Mouse (Mus musculus): Measurements from ENCODE around the gene Rab39. TPM values are rescaled to one million over a fixed set of nuclear protein-coding genes. Genes with fewer than 3 reads are reported as not detected.

Gene Rab39
- polyA plus RNA-seq (2012; rRNA removed): 0.78 and 0.94 TPM in 2 replicates

DNA sequence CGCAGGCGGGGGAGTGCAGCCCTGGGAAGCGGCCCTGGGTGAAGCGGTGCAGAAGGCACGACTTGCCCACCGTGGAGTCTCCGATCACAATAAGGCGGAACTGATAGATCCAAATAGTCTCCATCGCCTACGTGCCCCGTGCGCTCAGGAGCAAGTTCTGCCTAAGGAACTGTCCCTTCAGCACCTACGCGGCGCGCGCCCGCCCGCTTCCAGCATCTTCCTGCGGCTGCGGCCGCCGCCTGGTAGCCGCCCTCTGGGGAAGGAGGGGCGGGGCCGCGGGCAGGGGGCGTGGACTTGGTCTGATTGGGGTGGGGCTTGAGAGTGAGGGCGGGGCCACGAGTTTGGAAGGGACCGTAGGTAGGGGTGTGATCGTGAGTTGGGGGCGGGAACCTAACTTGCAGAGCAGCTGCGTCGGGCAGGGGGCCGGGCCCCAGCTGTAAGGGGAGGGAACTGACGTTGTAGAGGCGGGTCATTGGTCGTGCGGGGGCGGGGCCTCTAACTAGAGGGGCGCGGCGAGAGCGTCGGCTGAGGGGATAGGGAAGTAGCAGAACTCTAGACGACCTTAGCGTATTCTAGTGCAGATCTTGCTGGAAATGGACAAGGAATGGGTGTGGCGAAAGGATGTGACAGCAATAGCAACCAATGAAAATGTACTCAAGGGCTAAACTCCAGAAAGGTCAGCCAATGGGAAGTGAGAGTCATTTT is at the start of gene Rab39:
Gene Rab39, minus strand, starts transcription at position 241 of the 705 bp plus-strand sequence.
- DNase-seq (ENCODE audit: extremely low spot score in 1 of 2, low spot score in 1 of 2): peak; percentile 67 to 78

DNA sequence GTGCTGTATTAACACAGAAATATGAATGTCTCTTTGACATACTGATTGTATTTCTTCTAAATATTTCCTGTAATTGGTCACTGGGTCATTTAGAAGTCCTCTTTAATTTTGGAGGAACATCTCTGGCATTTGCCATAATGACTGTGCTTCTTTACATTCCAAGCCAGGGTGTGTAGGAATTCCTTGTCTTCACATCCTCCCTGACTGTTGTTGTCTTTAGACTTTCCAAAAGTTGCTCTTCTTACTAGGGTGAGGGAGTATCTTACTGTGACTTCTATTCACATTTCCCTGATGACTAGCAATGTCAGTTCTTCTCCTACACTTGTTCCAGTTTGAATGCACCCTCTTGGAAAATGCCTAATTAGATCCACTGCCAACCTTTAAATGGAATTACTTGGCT is 48.8 kb upstream of the Rab39 start:
- no peak for DNase-seq (ENCODE audit: extremely low spot score in 1 of 2, low spot score in 1 of 2)

DNA sequence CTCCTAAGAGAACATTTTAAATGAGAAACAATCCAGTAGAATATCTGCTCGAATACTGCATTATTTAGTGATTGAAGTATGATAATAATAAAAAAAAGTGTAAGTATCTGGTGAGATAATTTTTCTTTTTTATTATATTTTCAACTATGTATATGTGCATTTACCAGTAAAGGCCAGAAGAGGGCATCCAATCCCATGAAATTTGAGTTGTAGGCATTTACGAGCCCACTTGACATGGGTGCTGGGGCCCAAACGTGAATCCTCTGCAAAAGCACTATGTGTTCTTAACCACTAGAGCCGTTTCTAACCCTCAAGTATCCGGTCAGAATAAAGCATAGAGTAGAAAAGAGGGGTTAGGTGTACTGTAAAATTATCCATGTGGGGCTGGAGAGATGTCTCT is 44.9 kb upstream of the Rab39 start:
- peak in 1 of 2 experiments; percentile 4 for DNase-seq (ENCODE audit: extremely low spot score in 1 of 2, low spot score in 1 of 2)

DNA sequence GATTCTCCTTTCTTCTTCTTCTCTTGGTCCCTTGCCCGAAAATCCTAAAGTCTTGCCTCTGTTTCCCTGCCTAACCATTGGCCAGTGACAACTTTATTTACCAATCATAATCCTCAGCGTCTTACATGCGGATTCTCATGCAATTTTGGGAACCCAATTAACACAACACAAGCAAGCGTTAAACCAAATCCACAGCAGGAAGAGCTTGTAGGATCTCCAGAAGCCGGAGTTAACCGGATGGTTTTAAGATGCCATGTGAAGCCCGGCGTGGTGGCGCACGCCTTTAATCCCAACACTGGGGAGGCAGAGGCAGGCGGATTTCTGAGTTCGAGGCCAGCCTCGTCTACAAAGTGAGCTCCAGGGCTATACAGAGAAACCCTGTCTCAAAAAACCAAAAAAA is 44.4 kb upstream of the Rab39 start:
- DNase-seq (ENCODE audit: extremely low spot score in 1 of 2, low spot score in 1 of 2): no peak

DNA sequence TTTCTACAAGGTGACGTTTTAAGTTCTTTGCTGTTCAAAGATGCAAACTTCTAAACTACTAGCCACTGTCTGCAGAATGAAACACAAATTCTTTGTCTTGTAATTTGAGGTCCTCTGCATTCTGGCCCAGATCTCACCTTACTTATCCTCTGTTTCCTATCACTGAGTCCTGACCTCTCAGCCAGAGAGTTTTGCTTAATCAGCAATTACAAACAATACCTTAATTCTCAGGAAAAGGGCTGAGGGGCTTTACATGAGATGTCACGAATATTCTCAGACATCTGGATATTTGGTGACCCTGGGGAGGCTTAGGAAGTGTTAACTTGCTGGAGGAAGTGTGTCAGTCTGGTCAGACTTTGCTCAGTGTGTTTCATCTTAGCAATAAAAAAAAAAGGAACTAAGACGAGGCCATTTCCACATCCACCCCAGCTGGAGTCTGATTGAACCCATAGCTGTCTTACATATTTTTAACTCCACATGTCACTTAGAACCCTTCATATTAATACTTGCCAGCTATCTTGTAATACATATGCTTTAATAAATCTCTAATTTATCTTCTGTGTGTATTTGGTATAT is 34.9 kb upstream of the Rab39 start:
- DNase-seq (ENCODE audit: extremely low spot score in 1 of 2, low spot score in 1 of 2): no peak

DNA sequence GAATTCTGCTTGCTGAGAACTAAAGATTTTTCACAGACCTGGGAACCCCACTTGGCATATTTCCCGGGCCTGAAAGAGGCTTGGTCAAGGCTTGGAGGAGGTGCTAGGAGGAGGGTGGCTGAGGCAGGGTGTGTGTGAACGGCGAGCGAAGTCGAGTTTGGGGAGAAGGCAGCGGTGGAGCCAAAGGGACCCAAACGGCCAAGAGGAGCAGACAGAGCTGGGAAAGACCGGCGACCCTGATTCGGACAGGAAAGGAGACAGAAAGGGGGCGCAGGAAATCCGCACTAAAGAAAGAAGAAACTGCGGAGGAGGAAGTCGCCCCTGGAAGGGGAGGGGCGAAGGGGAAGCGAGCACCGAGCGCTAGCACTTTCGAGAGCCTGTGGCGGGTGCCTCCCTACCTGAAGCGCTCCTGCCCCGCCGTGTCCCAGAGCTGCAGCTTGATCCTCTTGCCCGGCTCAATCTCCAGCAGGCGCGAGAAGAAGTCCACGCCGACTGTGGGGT is 491 bp downstream of the Rab39 start:
- DNase-seq (ENCODE audit: extremely low spot score in 1 of 2, low spot score in 1 of 2): peak in 1 of 2 experiments; percentile 40

DNA sequence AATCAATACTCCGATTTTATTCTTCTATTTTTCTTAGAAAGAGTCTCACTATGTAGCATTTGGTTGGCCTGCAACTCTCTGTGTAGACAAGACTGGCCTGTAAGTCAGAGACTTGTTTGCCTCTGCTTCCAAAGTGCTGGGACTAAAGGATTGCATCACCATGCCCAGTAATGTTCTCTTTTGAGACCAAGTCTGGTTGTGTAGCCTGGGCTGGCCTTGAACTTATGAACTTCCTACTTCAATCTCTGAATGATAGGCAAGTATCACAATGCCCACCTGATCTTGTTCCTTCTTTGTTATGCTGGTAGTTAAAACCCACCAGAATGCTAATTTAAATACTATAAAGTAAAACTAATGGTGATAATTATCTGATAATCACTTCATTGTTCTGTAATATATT is 3.0 kb downstream of the Rab39 start:
- DNase-seq (ENCODE audit: extremely low spot score in 1 of 2, low spot score in 1 of 2): no peak

DNA sequence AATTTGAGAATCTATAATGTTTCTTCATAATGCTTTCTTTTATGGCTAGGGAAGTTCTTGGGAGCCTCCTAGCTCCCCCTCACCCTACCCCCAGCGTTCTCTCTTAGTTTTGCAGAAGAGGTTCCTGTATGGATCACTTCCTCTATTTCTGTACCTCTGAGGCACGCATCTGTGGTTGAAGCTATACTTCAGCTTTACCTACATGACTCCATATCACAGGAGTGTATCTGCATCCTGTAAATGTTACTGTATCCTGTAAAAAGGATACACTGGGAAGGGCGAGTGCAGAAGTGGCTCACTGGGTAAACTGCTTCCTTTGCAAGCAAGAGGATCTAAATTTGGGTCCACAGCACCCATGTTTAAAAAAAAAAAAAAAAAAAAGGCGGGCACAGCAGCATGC is 5.5 kb downstream of the Rab39 start:
- no peak for DNase-seq (ENCODE audit: extremely low spot score in 1 of 2, low spot score in 1 of 2)

DNA sequence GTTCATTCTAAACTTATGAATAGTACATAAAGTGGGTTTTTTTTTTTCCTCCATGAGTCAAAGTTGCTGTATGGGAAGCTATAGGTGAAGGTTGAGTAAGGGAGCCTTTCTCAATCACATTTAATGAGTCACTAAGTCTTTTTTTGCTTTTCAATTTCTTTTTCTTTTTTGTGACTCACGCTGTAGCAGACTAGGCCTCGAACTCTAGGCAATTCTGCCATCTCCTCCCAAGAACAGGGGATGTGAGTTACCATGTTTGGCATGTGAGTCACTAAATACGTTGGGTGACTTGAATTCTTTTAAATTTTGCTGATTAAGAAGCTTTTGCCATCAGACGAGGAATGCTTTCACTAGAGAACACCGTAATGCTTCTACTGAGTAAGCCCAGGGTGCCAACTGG is 10.2 kb downstream of the Rab39 start:
- peak in 1 of 2 experiments; percentile 7 for DNase-seq (ENCODE audit: extremely low spot score in 1 of 2, low spot score in 1 of 2)

DNA sequence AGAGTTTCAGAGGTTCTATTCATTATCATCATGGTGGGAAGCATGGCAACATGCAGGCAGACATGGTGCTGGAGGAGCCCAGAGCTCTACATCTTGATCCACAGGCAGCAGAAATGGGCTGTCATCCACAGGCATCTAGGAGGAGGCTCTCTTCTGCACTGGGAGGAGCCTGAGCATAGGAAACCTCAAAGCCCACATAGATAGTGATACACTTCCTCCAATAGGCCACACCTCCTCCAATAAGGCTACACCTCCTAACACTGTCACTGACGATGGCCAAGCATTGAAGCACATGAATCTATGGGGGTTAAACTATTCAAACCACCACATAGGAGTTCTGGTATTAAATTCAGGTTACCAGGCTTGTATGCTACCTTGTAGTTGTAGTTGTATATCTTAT is 12.3 kb downstream of the Rab39 start:
- DNase-seq (ENCODE audit: extremely low spot score in 1 of 2, low spot score in 1 of 2): no peak

DNA sequence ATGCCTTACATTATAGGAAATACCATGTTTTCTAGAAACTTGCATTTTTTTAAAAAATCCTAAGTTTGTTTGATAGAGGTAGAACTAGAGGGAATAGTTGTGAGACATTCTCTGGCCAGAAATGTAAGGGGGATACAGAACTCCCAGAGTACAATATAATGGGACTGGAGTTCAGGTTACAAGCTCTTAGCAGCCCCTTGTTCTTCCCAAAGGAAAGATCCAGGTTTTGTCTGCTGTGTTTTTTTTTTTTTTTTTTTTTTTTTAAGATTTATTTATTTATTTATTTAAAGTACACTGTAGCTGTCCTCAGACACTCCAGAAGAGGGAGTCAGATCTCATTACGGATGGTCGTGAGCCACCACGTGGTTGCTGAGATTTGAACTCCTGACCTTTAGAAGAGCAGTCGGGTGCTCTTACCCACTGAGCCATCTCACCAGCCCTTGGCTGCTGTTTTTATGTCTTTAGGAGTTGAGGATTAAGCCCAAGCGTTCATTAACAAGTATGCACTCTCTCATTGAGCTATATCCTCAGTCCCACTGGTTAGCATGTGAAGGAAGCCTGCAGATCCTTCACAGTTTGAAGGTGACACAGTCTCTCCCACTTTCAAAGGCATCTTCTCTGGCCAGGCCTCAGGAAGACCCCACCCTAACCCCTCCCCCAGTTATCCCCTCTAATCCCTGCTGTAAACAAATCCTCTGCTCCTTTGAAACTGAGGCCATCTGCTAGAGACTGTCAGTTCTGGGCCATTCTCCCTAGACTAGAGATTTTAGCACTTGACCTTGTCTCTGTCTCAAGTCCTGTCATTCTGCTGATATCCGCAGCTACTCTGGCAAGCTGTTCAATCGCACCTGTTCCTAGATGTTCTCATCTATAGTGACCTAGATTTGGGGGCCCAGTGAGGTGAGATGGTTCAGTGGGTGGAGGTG is 14.0 kb downstream of the Rab39 start:
- DNase-seq (ENCODE audit: extremely low spot score in 1 of 2, low spot score in 1 of 2): no peak

DNA sequence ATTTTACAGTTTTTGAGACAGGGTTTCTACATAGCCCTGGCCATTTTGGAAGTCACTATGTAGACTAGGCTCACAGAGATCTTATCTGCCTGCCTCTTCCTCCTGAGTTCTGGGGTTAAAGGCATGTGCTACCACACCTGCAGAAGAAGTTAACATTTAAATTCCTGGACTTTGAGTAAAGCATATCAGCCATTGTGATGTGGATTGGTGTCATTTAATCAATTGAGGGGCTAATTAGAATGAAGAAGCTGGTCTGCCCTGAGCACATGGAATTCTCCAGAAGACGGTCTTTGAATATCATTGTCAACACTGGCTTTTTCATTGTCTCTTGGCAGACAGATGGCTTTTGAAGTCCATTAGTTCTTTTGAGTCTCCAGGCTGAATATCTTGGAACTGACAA is 25.2 kb downstream of the Rab39 start:
- DNase-seq (ENCODE audit: extremely low spot score in 1 of 2, low spot score in 1 of 2): no peak

DNA sequence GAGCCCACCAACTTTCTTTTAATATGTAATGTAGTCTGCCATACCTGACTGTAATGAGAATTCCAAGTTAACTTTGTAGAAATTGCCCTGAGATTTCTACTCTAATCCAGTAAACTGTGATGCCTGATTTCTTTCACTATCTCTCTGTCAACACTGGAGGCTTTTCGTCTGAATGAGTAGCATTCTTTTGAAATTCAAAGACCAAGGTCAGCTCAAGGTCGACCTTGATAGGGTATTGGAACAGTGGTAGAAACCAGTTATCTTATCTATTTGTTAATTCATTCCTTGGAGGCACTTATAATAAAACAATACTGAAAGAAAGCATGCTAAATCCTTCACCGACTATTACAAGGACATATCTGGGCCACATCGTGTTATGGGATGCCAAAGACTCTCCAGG is 29.1 kb downstream of the Rab39 start:
- DNase-seq (ENCODE audit: extremely low spot score in 1 of 2, low spot score in 1 of 2): no peak

DNA sequence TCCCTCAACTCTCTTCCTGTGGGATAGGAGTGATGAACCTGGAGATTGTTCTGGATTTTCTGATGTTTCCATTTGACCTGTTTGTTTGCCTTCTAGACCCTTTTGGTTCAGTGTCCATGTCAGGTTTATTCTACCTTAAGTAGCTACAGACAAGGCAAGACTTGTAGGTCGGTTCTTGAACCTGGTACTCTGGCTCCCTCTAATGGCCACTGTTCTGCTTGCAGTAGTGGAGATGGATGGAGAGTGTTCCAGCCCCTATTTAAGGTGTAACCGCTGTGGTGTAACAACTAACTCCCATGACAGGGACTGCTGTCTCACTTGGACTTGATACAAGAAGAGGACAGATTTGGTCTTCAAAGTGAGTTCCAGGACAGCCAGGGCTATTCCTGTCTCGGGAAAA is 32.5 kb downstream of the Rab39 start:
- DNase-seq (ENCODE audit: extremely low spot score in 1 of 2, low spot score in 1 of 2): peak; percentile 57 to 94

DNA sequence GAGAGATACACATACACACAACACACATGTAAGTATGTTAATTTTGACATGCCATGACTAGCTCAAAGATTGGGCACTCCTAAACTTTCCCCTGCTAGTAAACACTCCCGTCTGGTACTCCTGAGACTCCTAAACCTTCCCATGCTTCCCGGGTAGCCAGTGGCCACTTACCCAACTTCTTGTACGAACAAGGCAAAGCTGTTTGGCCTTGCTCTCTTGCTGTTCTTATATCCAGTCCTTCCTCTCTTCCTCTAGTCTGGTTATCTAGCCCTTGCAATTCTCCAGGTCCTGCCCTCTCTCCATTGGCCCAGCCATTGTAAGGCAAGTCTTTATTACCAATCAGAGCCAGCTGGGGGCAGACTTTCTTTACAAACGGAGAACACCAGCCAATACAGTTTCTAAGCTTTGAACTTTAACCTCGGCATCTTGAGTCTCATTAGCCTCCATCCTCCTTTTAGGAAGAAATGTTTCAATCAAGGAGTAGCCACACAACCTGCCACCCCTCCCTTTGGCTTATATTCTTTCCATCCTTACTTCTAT is 36.3 kb downstream of the Rab39 start, which contains the start of gene Cul5:
Gene Cul5, minus strand, starts transcription at position 335 of the 540 bp plus-strand sequence.
- DNase-seq (ENCODE audit: extremely low spot score in 1 of 2, low spot score in 1 of 2): peak in 1 of 2 experiments; percentile 50

DNA sequence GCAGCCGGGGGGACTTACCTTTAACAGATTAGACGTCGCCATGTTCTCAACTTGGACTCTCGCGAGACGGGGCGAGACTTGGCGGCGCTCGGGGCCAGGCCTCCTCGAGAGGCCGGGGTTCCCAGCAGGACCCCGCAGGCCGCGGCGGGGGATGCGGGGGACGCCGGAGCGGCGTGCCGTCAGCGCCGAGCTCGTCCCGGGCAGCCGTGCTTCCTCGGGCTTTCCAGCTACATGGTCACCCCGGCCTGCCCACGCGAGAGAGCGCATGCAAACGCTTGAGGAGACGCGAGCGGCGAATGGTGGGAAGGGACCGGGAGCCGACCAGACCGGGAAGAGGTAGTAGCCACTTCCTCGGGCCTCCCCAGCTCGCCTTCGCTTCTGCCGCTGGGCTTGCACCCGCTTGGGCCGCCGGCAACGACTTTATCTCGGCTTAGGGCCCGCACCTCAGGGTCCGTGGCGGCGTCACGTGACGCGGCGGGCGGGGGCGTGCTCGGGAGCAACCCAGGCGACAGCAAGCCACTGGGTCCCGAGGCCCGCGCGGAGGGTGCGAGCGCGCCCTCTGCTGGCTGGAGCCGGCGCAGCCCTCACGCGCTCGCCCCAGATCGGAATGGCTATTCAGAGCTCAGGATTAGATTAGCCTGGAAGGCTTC is 38.9 kb downstream of the Rab39 start:
- DNase-seq (ENCODE audit: extremely low spot score in 1 of 2, low spot score in 1 of 2): peak; percentile 76 to 90

DNA sequence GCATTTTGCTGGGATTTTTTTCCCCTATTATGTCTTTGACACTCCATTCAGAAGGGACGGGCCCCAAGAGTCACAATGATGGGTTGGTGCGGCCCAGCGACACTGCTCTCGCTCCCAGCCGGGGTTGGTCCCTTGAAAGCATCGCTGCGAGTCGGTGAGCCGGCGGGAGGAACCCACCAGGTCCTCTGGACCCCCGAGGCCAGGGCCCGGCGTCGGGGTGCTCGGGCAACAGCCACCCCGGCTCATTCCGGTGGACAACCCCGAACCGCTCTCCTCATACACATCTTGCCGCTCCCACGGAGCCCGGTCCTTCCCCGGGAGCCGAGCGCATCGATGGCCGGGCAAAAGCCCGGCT is 39.4 kb downstream of the Rab39 start:
- peak in 1 of 2 experiments; percentile 12 for DNase-seq (ENCODE audit: extremely low spot score in 1 of 2, low spot score in 1 of 2)

DNA sequence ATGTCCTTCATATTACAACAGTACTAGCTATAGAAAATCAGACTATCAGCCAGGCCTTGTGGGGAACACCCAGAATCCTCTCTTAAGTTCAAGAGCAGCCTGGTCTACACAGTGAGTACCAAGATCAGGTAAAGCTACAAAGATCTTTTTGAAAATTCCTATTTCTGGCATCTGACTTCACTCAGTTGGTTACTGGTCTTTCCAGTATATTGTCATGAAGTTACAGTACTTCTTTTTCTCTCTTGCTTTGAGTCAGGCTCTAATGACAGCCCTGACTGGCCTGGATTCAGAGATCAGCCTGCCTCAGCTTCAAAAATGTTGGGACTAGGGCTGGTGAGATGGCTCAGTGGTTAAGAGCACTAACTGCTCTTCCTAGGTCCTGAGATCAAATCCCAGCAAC is 40.6 kb downstream of the Rab39 start:
- no peak for DNase-seq (ENCODE audit: extremely low spot score in 1 of 2, low spot score in 1 of 2)

DNA sequence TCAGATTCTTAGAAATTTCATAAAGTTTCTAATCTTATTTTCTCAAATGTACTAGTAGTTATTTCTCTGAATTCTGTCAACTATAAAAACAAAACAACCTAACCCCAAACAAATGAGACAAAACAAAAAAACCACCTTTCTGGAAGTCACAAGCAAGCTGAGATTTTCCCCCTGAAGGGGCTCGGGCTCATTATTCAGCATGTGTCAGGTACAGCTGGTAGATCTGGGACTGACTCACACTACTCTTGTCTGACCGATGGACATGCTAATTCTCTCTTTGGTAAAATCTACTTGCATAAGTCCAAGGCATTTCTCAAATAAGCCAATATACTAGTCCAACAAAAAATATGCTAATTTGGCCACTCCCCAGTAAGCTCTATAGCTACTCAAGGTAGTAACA is 41.2 kb downstream of the Rab39 start:
- DNase-seq (ENCODE audit: extremely low spot score in 1 of 2, low spot score in 1 of 2): no peak

DNA sequence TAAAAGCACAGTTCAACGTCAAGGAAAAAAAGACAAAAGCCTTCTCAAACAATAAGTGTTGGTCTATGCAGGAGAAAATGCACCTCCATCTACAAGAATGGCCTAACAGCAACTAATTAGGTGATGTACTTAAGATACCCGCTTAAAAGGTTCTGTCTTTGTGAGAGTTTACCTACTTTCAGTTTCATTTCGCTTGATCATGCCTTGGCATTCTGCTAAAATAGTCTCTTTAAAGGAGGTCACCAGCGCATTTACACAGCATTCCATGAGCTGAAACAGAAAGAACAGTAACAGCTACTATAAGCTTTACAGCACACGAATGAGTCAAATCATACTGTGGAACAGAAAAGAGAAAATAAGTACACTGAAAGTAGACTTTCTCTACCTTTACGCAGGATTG is 71.2 kb downstream of the Rab39 start:
- DNase-seq (ENCODE audit: extremely low spot score in 1 of 2, low spot score in 1 of 2): no peak
